Mouse (Mus musculus): ENCODE results near the gene Sccpdh. TPM values are rescaled to one million over a fixed set of nuclear protein-coding genes. Genes with fewer than 3 reads are reported as not detected.

Gene Sccpdh
- total and polyA plus RNA-seq, 2 experiments = 1.4 to 4.8 TPM

DNA sequence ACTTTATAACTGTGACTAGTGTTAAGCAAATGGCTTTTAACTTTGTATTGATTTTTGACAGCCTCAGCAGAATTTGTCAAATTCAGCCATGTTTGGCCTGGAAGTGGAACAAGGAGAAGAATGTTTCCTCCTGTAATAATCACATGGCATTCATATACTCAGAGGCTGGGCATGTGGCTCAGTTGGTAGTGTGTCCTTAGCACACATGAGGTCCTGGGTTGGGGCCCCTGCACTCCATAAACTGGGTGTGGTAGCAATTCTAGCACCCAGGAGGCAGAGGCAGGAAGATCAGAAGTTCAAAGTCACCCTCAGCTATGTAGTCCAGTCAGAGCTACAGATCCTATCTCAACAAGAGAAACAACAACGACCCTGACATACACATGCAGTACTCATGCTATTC is 19.3 kb downstream of the Sccpdh start:
- Histone ChIP-seq H3K9ac (ENCODE audit: low read depth, low read length) (no peak overlapping the region), H3K4me1 (ENCODE audit: control insufficient read depth, insufficient read depth, low read length) (no peaks in the 10 kb centered on the region), H3K36me3 (ENCODE audit: control insufficient read depth, insufficient read depth, low read length) (no peaks in the 10 kb centered on the region), H3K27ac (replicated peaks; ENCODE audit: insufficient read depth, low read depth, low read length) (no peak overlapping the region), H3K4me3 (ENCODE audit: insufficient read depth, low read depth, low read length) (no peak overlapping the region), H3K79me2 (ENCODE audit: control insufficient read depth, insufficient read depth, low read length) (no peaks in the 10 kb centered on the region), H3K27me3 (ENCODE audit: control insufficient read depth, insufficient read depth, low read length) (no peaks in the 10 kb centered on the region)
- 81% methylated on average over 1 of the region's 1 CpGs for WGBS
- TF ChIP-seq POLR2A (IDR thresholded peaks at IDR 0.05; ENCODE audit: extremely low read depth, insufficient read depth, low read length) = no peak
- TF ChIP-seq CTCF (IDR thresholded peaks at IDR 0.05; ENCODE audit: low read depth, low read length) = no peak
- no peak for DNase-seq (ENCODE audit: extremely low read depth, low read depth, low spot score)

DNA sequence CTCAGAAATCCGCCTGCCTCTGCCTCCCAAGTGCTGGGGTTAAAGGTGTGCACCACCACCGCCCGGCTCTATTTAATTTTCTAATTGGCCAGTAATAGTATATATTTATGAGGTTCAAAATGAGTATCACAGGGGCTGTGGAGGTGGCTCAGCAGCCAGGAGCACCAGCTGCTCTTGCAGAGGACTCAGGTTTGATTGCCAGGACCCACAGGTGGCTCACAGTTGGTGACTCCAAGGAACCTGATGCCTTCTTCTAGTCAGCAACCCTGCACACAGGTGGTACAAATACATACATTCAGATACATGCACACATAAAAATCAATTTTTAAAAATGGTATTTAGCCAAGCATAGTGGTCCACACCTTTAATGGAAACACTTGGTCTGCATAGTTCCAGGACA is 20.0 kb downstream of the Sccpdh start:
- Histone ChIP-seq H3K4me1 (ENCODE audit: control insufficient read depth, insufficient read depth, low read length) (no peaks in the 10 kb centered on the region), H3K79me2 (ENCODE audit: control insufficient read depth, insufficient read depth, low read length) (no peaks in the 10 kb centered on the region), H3K4me3 (ENCODE audit: insufficient read depth, low read depth, low read length) (no peak overlapping the region), H3K27me3 (ENCODE audit: control insufficient read depth, insufficient read depth, low read length) (no peaks in the 10 kb centered on the region), H3K27ac (replicated peaks; ENCODE audit: insufficient read depth, low read depth, low read length) (no peak overlapping the region), H3K9ac (ENCODE audit: low read depth, low read length) (no peak overlapping the region), H3K36me3 (ENCODE audit: control insufficient read depth, insufficient read depth, low read length) (no peaks in the 10 kb centered on the region)
- 96% methylated on average over 3 of the region's 3 CpGs for WGBS
- TF ChIP-seq POLR2A (IDR thresholded peaks at IDR 0.05; ENCODE audit: extremely low read depth, insufficient read depth, low read length) (no peak), CTCF (IDR thresholded peaks at IDR 0.05; ENCODE audit: low read depth, low read length) (no peak)
- no peak for DNase-seq (ENCODE audit: extremely low read depth, low read depth, low spot score)

DNA sequence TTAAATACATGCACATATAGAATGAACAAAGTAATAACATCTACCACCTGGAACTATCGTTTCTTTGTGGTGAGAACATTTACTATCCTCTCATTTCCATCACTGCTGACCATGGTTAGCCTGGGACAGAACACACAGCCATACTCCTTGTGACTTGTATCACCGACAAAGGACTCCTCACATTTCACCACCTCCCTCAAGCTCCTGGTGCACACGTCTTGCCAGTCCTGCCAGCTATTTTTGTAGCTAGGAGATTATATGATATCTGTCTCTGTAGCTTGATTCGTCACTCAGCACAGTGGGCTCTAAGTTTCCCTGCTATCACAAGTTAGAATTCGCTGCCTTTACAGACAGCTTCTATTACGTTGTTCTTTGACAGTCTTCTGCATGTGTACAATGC is 20.4 kb downstream of the Sccpdh start:
- 94% methylated on average over 6 of the region's 6 CpGs for WGBS

DNA sequence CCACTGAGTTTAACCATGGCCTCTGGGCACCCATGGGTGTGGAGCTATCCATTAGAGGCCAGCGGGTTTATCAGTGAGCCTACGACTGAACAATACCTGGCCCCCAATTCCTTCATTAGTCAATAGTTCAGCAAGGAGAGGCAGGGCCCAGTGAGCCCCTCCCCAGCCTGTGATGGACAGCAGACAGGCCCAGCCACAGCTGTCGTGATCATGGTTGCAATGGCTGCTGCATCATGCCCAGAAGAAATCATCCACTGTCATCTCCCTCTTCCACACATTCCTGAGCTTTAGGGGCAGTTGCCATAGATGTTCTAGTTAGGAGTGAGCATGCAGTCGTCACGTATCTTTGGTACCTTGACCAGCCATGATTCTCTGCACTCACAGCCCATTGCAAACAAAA is 20.9 kb downstream of the Sccpdh start:
- H3K27ac ChIP-seq (replicated peaks; ENCODE audit: insufficient read depth, low read depth, low read length) = no peak overlapping the region
- TF ChIP-seq CTCF (IDR thresholded peaks at IDR 0.05; ENCODE audit: low read depth, low read length) = no peak
- no peak for TF ChIP-seq POLR2A (IDR thresholded peaks at IDR 0.05; ENCODE audit: extremely low read depth, insufficient read depth, low read length)
- no peaks in the 10 kb centered on the region for H3K36me3 ChIP-seq (ENCODE audit: control insufficient read depth, insufficient read depth, low read length)
- WGBS = 84% methylated on average over 5 of the region's 5 CpGs
- no peak overlapping the region for H3K9ac ChIP-seq (ENCODE audit: low read depth, low read length)
- no peak overlapping the region for H3K4me3 ChIP-seq (ENCODE audit: insufficient read depth, low read depth, low read length)
- no peaks in the 10 kb centered on the region for H3K27me3 ChIP-seq (ENCODE audit: control insufficient read depth, insufficient read depth, low read length)
- DNase-seq (ENCODE audit: extremely low read depth, low read depth, low spot score) = no peak
- no peaks in the 10 kb centered on the region for H3K79me2 ChIP-seq (ENCODE audit: control insufficient read depth, insufficient read depth, low read length)
- no peaks in the 10 kb centered on the region for H3K4me1 ChIP-seq (ENCODE audit: control insufficient read depth, insufficient read depth, low read length)

More for the DNA sequence above, 20.4 kb downstream of the Sccpdh start:
- H3K36me3 ChIP-seq (ENCODE audit: control insufficient read depth, insufficient read depth, low read length) = no peaks in the 10 kb centered on the region
- H3K27ac ChIP-seq (replicated peaks; ENCODE audit: insufficient read depth, low read depth, low read length) = no peak overlapping the region
- DNase-seq (ENCODE audit: extremely low read depth, low read depth, low spot score) = no peak
- no peaks in the 10 kb centered on the region for H3K79me2 ChIP-seq (ENCODE audit: control insufficient read depth, insufficient read depth, low read length)
- no peak overlapping the region for H3K4me3 ChIP-seq (ENCODE audit: insufficient read depth, low read depth, low read length)
- H3K27me3 ChIP-seq (ENCODE audit: control insufficient read depth, insufficient read depth, low read length) = no peaks in the 10 kb centered on the region
- no peak overlapping the region for H3K9ac ChIP-seq (ENCODE audit: low read depth, low read length)
- TF ChIP-seq POLR2A (IDR thresholded peaks at IDR 0.05; ENCODE audit: extremely low read depth, insufficient read depth, low read length) = no peak
- no peak for TF ChIP-seq CTCF (IDR thresholded peaks at IDR 0.05; ENCODE audit: low read depth, low read length)
- no peaks in the 10 kb centered on the region for H3K4me1 ChIP-seq (ENCODE audit: control insufficient read depth, insufficient read depth, low read length)

DNA sequence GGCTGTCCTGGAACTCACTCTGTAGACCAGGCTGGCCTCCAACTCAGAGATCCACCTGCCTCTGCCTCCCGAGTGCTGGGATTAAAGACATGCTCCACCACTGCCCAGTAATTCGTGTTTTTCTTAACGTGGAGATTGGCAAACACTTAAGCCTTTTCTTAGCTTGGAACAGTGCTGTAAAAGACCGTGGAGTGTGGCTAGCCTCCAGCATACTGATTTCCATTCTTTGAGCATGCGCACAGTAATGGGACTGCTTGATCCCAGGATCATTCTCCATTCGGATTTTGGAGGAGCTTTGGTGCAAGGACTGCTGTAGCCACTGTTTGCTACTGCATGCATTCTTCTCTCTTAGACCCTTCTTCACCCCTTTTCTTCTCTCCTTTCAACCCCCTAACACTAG is 21.5 kb downstream of the Sccpdh start:
- H3K27me3 ChIP-seq (ENCODE audit: control insufficient read depth, insufficient read depth, low read length) = no peaks in the 10 kb centered on the region
- DNase-seq (ENCODE audit: extremely low read depth, low read depth, low spot score) = no peak
- H3K27ac ChIP-seq (replicated peaks; ENCODE audit: insufficient read depth, low read depth, low read length) = no peak overlapping the region
- TF ChIP-seq POLR2A (IDR thresholded peaks at IDR 0.05; ENCODE audit: extremely low read depth, insufficient read depth, low read length) (no peak), CTCF (IDR thresholded peaks at IDR 0.05; ENCODE audit: low read depth, low read length) (no peak)
- no peaks in the 10 kb centered on the region for H3K36me3 ChIP-seq (ENCODE audit: control insufficient read depth, insufficient read depth, low read length)
- WGBS = 76% methylated on average over 6 of the region's 6 CpGs
- no peak overlapping the region for H3K4me3 ChIP-seq (ENCODE audit: insufficient read depth, low read depth, low read length)
- no peaks in the 10 kb centered on the region for H3K4me1 ChIP-seq (ENCODE audit: control insufficient read depth, insufficient read depth, low read length)
- H3K9ac ChIP-seq (ENCODE audit: low read depth, low read length) = no peak overlapping the region
- H3K79me2 ChIP-seq (ENCODE audit: control insufficient read depth, insufficient read depth, low read length) = no peaks in the 10 kb centered on the region

DNA sequence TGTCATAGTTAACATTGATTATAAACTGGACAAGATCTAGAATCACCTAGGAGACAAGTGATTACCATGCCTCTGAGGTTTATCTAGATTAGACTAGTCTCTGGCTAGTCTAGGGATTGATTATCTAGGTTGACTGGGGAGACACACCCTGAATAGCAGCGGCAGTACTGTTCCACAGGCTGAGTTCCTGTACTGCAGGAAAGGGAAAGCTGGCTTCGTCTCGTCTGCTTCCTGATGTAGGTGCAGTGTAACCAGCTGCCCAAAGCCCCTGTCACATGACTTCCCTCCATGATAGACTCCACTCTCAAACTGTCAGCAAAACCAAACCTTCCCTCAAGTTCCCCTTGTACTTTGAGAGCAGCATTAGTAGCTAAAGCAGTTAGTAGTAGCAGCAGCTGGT is 36.1 kb downstream of the Sccpdh start:
- H3K27ac ChIP-seq (replicated peaks; ENCODE audit: insufficient read depth, low read depth, low read length) = no peak overlapping the region
- H3K79me2 ChIP-seq (ENCODE audit: control insufficient read depth, insufficient read depth, low read length) = no peaks in the 10 kb centered on the region
- DNase-seq (ENCODE audit: extremely low read depth, low read depth, low spot score) = no peak
- no peak overlapping the region for H3K9ac ChIP-seq (ENCODE audit: low read depth, low read length)
- TF ChIP-seq CTCF (IDR thresholded peaks at IDR 0.05; ENCODE audit: low read depth, low read length) (no peak), POLR2A (IDR thresholded peaks at IDR 0.05; ENCODE audit: extremely low read depth, insufficient read depth, low read length) (no peak)
- H3K4me1 ChIP-seq (ENCODE audit: control insufficient read depth, insufficient read depth, low read length) = no peaks in the 10 kb centered on the region
- H3K36me3 ChIP-seq (ENCODE audit: control insufficient read depth, insufficient read depth, low read length) = no peaks in the 10 kb centered on the region
- 80% methylated on average over 3 of the region's 3 CpGs for WGBS
- no peak overlapping the region for H3K4me3 ChIP-seq (ENCODE audit: insufficient read depth, low read depth, low read length)
- no peaks in the 10 kb centered on the region for H3K27me3 ChIP-seq (ENCODE audit: control insufficient read depth, insufficient read depth, low read length)
